In genomic region chr12:54335509-54335908, GRCm38 (mm10) we compare ENCODE assay signal across 20 mouse cellular contexts.
DNase-seq lines count a peak whose midpoint lies in the region; ATAC-seq lines count a peak whose summit lies in the region.
"Had no signal": no experiment of that assay in that cellular context is flagged by ENCODE, and none has a peak within 500 bp of the region (broad histone marks: within the 10 kb centered on the region; RNA-seq: fewer than 3 reads in every experiment).

No protein-coding gene starts in this region.

- no peak for ATAC-seq in forebrain, embryonic 11.5 days (replicated peaks; ENCODE audit: low FRiP score)
- no peak for ATAC-seq in forebrain, embryonic 15.5 days (replicated peaks)
- peak; percentile 21; the same call in 1 of the 2 replicates for ATAC-seq in neural tube, embryonic 12.5 days (ENCODE audit: low FRiP score, low read depth)
- ATAC-seq in midbrain, embryonic 15.5 days (replicated peaks), result no peak
- ATAC-seq: CD4-positive, CD25-positive, alpha-beta regulatory T cell, adult 4 months had no signal

- H3K4me3 ChIP-seq in forebrain, embryonic 11.5 days (ENCODE audit: low read depth, low read length), result no peak overlapping the region
- H3K4me3 ChIP-seq in forebrain, embryonic 15.5 days, result no peak overlapping the region
- H3K4me3 ChIP-seq in neural tube, embryonic 12.5 days, result no peak overlapping the region
- no peak overlapping the region for H3K4me3 ChIP-seq in midbrain, embryonic 15.5 days
- H3K4me3 ChIP-seq: embryonic facial prominence, embryonic 12.5 days; lung, embryonic 15.5 days had no signal

- H3K27ac ChIP-seq in forebrain, embryonic 11.5 days (ENCODE audit: low read depth, low read length), result peak overlapping the region; percentile 38; the same call in 1 of the 2 replicates
- H3K27ac ChIP-seq in forebrain, embryonic 15.5 days (replicated peaks), result no peak overlapping the region
- 0 out of 2 replicates have a peak overlapping the region, but pooled peaks have one; percentile 1 for H3K27ac ChIP-seq in neural tube, embryonic 12.5 days
- H3K27ac ChIP-seq in midbrain, embryonic 15.5 days, result 0 out of 2 replicates have a peak overlapping the region, but pooled peaks have one; percentile 9
- H3K27ac ChIP-seq: embryonic facial prominence, embryonic 12.5 days; kidney, postnatal 0 days; liver, embryonic 14.5 days; lung, embryonic 15.5 days; macrophage had no signal

- no peak overlapping the region for H3K9ac ChIP-seq in forebrain, embryonic 11.5 days (ENCODE audit: low read length)
- no peak overlapping the region for H3K9ac ChIP-seq in forebrain, embryonic 15.5 days (replicated peaks)
- no peak overlapping the region for H3K9ac ChIP-seq in neural tube, embryonic 12.5 days
- H3K9ac ChIP-seq in midbrain, embryonic 15.5 days, result no peak overlapping the region
- H3K9ac ChIP-seq: embryonic facial prominence, embryonic 12.5 days; liver, embryonic 14.5 days; lung, embryonic 15.5 days had no signal

- no peaks in the 10 kb centered on the region; the same call in 1 of the 2 replicates for H3K27me3 ChIP-seq in forebrain, embryonic 11.5 days (ENCODE audit: control insufficient read depth, insufficient read depth, low read length)
- H3K27me3 ChIP-seq in forebrain, embryonic 15.5 days, result no peaks in the 10 kb centered on the region
- no peaks in the 10 kb centered on the region for H3K27me3 ChIP-seq in neural tube, embryonic 12.5 days (replicated peaks)
- H3K27me3 ChIP-seq in midbrain, embryonic 15.5 days (replicated peaks), result no peaks in the 10 kb centered on the region
- H3K27me3 ChIP-seq: embryonic facial prominence, embryonic 12.5 days; lung, embryonic 15.5 days had no signal

- 0% methylated on average over 2 of the region's 2 CpGs for WGBS in forebrain, embryonic 11.5 days
- 5% methylated on average over 2 of the region's 2 CpGs for WGBS in forebrain, embryonic 15.5 days
- 10% methylated on average over 2 of the region's 2 CpGs for WGBS in neural tube, embryonic 12.5 days
- WGBS in midbrain, embryonic 15.5 days, result 13% methylated on average over 2 of the region's 2 CpGs

- H3K4me2 ChIP-seq in forebrain, embryonic 11.5 days (ENCODE audit: low read depth, low read length, severe bottlenecking), result no peak overlapping the region
- no peak overlapping the region for H3K4me2 ChIP-seq in forebrain, embryonic 15.5 days (replicated peaks)
- H3K4me2 ChIP-seq in neural tube, embryonic 12.5 days (replicated peaks), result no peak overlapping the region
- H3K4me2 ChIP-seq in midbrain, embryonic 15.5 days, result peak overlapping the region; percentile 7; the same call in 1 of the 2 replicates
- H3K4me2 ChIP-seq: embryonic facial prominence, embryonic 12.5 days; lung, embryonic 15.5 days had no signal

- no peaks in the 10 kb centered on the region for H3K36me3 ChIP-seq in forebrain, embryonic 11.5 days (ENCODE audit: control insufficient read depth, insufficient read depth, low read length)
- H3K36me3 ChIP-seq in forebrain, embryonic 15.5 days, result no peaks in the 10 kb centered on the region
- H3K36me3 ChIP-seq in neural tube, embryonic 12.5 days, result no peaks in the 10 kb centered on the region
- no peaks in the 10 kb centered on the region for H3K36me3 ChIP-seq in midbrain, embryonic 15.5 days (replicated peaks)
- H3K36me3 ChIP-seq: embryonic facial prominence, embryonic 12.5 days; lung, embryonic 15.5 days had no signal

- H3K4me1 ChIP-seq in forebrain, embryonic 11.5 days (replicated peaks; ENCODE audit: control insufficient read depth, insufficient read depth, low read length), result peaks cover 3% of the 10 kb centered on the region
- peaks cover 16% of the 10 kb centered on the region for H3K4me1 ChIP-seq in forebrain, embryonic 15.5 days
- H3K4me1 ChIP-seq in neural tube, embryonic 12.5 days, result no peaks in the 10 kb centered on the region; the same call in 1 of the 2 replicates
- peaks cover 17% of the 10 kb centered on the region for H3K4me1 ChIP-seq in midbrain, embryonic 15.5 days
- H3K4me1 ChIP-seq: embryonic facial prominence, embryonic 12.5 days had no signal

- H3K9me3 ChIP-seq in forebrain, embryonic 11.5 days (ENCODE audit: control insufficient read depth, low read length), result no peaks in the 10 kb centered on the region
- H3K9me3 ChIP-seq in forebrain, embryonic 15.5 days, result no peaks in the 10 kb centered on the region
- H3K9me3 ChIP-seq in neural tube, embryonic 12.5 days, result no peaks in the 10 kb centered on the region
- no peaks in the 10 kb centered on the region for H3K9me3 ChIP-seq in midbrain, embryonic 15.5 days
- H3K9me3 ChIP-seq: embryonic facial prominence, embryonic 12.5 days; lung, embryonic 15.5 days had no signal

- no peak for DNase-seq in forebrain, embryonic 11.5 days (ENCODE audit: low spot score)
- DNase-seq in neural tube, embryonic 10.5 days (ENCODE audit: extremely low spot score, low spot score), result no peak
- DNase-seq in frontal cortex, postnatal 10 days (ENCODE audit: low spot score in 2 of 2), result no peak
- DNase-seq in urinary bladder, postnatal 4 days (ENCODE audit: low spot score in 2 of 2), result no peak
- DNase-seq: adrenal gland, postnatal 14 days; cerebellum, adult 11 months; gastrocnemius, postnatal 36 days; kidney, adult 18-20 months; layer of hippocampus, postnatal 36 days; retina, postnatal 1 day; thymus, adult 2 months had no signal
